Mouse (Mus musculus) intestine, postnatal 0 days (tissue): ENCODE measurements around the gene Ppp1r36. TPM values are rescaled to one million over a fixed set of nuclear protein-coding genes. Genes with fewer than 3 reads are reported as not detected.

Experiments used
- ATAC-seq: fragments of 200-750 bp; cut with Nextera tagmentation; 2 replicates; pipeline ENCODE4 v1.8.0; 2017; ENCODE audit warnings: mild to moderate bottlenecking, moderate TSS enrichment, moderate library complexity
- H3K27ac ChIP-seq: fragments of 300-500 bp; sonication (generic); 2 replicates; pipeline ENCODE4 v1.5.1; 2014; ENCODE audit warnings: mild to moderate bottlenecking, low read depth, low read length, moderate library complexity
- H3K27me3 ChIP-seq: fragments of 300-500 bp; sonication (generic); replicated peaks from 2 replicates; pipeline ENCODE4 v1.6.1; 2014; ENCODE audit warnings: low read length, mixed read lengths; ENCODE audit not compliant: control insufficient read depth, insufficient read depth
- H3K36me3 ChIP-seq: fragments of 300-500 bp; sonication (generic); 2 replicates; pipeline ENCODE4 v1.6.1; 2014; ENCODE audit warnings: mild to moderate bottlenecking, moderate library complexity; ENCODE audit not compliant: control insufficient read depth, insufficient read depth
- H3K4me1 ChIP-seq: fragments of 300-500 bp; sonication (generic); replicated peaks from 2 replicates; pipeline ENCODE4 v1.6.1; 2014; ENCODE audit warnings: antibody characterized with exemption, low read length, mixed read lengths; ENCODE audit not compliant: control insufficient read depth, insufficient read depth
- H3K4me2 ChIP-seq: fragments of 300-500 bp; sonication (generic); replicated peaks from 2 replicates; pipeline ENCODE4 v1.6.1; 2014; ENCODE audit warnings: low read depth, mild to moderate bottlenecking, moderate library complexity
- H3K4me3 ChIP-seq: fragments of 300-500 bp; sonication (generic); 2 replicates; pipeline ENCODE4 v1.5.1; 2014; ENCODE audit warnings: low read depth, low read length
- H3K9ac ChIP-seq: fragments of 300-500 bp; sonication (generic); 2 replicates; pipeline ENCODE4 v1.6.1; 2014; ENCODE audit warnings: mild to moderate bottlenecking, low read depth, low read length
- H3K9me3 ChIP-seq: fragments of 300-500 bp; sonication (generic); 2 replicates; pipeline ENCODE4 v1.6.1; 2016; ENCODE audit warnings: mixed run types; ENCODE audit not compliant: control insufficient read depth
- CTCF ChIP-seq: sonication (generic); IDR thresholded peaks from 2 replicates; pipeline ENCODE4 v1.5.1; 2016; ENCODE audit warnings: low read depth, mild to moderate bottlenecking, control low read depth, antibody characterized with exemption, moderate library complexity
- WGBS: fragments of 180-500 bp; shearing (Covaris S2); extraction: QIAGEN DNeasy Blood & Tissue Kit; methylation state at CpG from one replicate; pipeline ENCODE4 v1.1.7; 2014; 5-methylcytosine and 5-hydroxymethylcytosine counted together
- polyA plus RNA-seq: library from polyadenylated mRNA; unstranded; fragments of >200 nt; fragmentation: Nextera tagmentation; extraction: Ambion mirVana; gene quantifications from 2 replicates; pipeline ENCODE4 v1.2.1, GENCODE M21; 2015

Gene Ppp1r36
- 0.90 and 1.1 TPM in 2 replicates for polyA plus RNA-seq

GRCm38 (mm10) chr12:76417433-76417854 is at the start of gene Ppp1r36:
Gene Ppp1r36, plus strand, starts transcription at chr12:76417538.
- H3K9ac ChIP-seq, result 0 out of 2 replicates have a peak within 1 kb of the TSS, but pooled peaks have one; percentile 8
- no peak within 1 kb of the TSS for H3K27ac ChIP-seq
- ATAC-seq, result 0 out of 2 replicates have a peak, but pooled peaks have one; percentile 31
- H3K4me1 ChIP-seq, result no peaks in the 10 kb centered on the region
- TF ChIP-seq CTCF, result no peak
- no peaks in the 10 kb centered on the region for H3K27me3 ChIP-seq
- H3K4me3 ChIP-seq, result peak within 1 kb of the TSS; percentile 31
- H3K36me3 ChIP-seq, result no peaks in the 10 kb centered on the region
- 2% methylated on average over 37 of the region's 37 CpGs for WGBS
- H3K9me3 ChIP-seq, result no peaks in the 10 kb centered on the region
- H3K4me2 ChIP-seq, result peak within 1 kb of the TSS; percentile 68

- peak overlapping the region; percentile 96 for H3K9ac ChIP-seq
- ATAC-seq, result no peak
- no peak for TF ChIP-seq CTCF
- 21% methylated on average over 9 of the region's 9 CpGs for WGBS
- peaks cover 6% of the 10 kb centered on the region; the same call in 1 of the 2 replicates for H3K4me1 ChIP-seq
- no peaks in the 10 kb centered on the region for H3K9me3 ChIP-seq
- no peaks in the 10 kb centered on the region for H3K27me3 ChIP-seq
- H3K36me3 ChIP-seq, result no peaks in the 10 kb centered on the region
- H3K4me3 ChIP-seq, result peak overlapping the region; percentile 97
- H3K4me2 ChIP-seq, result peak overlapping the region; percentile 75
- H3K27ac ChIP-seq, result no peak overlapping the region
Observed at GRCm38 (mm10) chr12:76368201-76368789, 49.0 kb upstream of the Ppp1r36 start.

- peak; percentile 16 for ATAC-seq
- Histone ChIP-seq H3K36me3 (no peaks in the 10 kb centered on the region), H3K27me3 (no peaks in the 10 kb centered on the region), H3K27ac (peak overlapping the region; percentile 99), H3K9ac (peak overlapping the region; percentile 96), H3K4me3 (peak overlapping the region; percentile 97), H3K4me1 (peaks cover 6% of the 10 kb centered on the region; the same call in 1 of the 2 replicates), H3K9me3 (no peaks in the 10 kb centered on the region), H3K4me2 (peak overlapping the region; percentile 75)
- under 1% methylated on average over 26 of the region's 26 CpGs for WGBS
- no peak for TF ChIP-seq CTCF
Observed at GRCm38 (mm10) chr12:76368790-76369205, 48.5 kb upstream of the Ppp1r36 start.

GRCm38 (mm10) chr12:76369206-76369977 is 47.9 kb upstream of the Ppp1r36 start, which contains the start of gene Zbtb25:
Gene Zbtb25, minus strand, starts transcription at chr12:76369602.
- H3K27me3 ChIP-seq, result no peaks in the 10 kb centered on the region
- H3K4me2 ChIP-seq, result peak within 1 kb of the TSS; percentile 75

GRCm38 (mm10) chr12:76369978-76370830 is 47.1 kb upstream of the Ppp1r36 start, which contains the start of gene Zbtb1:
Gene Zbtb1, plus strand, starts transcription at chr12:76370266.
- H3K9ac ChIP-seq, result peak within 1 kb of the TSS; percentile 96
- peak; percentile 28; the same call in 1 of the 2 replicates for TF ChIP-seq CTCF
- peak within 1 kb of the TSS; percentile 97 for H3K4me3 ChIP-seq
- no peaks in the 10 kb centered on the region for H3K9me3 ChIP-seq
- no peaks in the 10 kb centered on the region for H3K36me3 ChIP-seq
- WGBS, result under 1% methylated on average over 71 of the region's 99 CpGs
- H3K4me2 ChIP-seq, result peak within 1 kb of the TSS; percentile 75
- H3K27ac ChIP-seq, result peak within 1 kb of the TSS; percentile 99
- H3K27me3 ChIP-seq, result no peaks in the 10 kb centered on the region
- ATAC-seq, result peak; percentile 42
- peaks cover 6% of the 10 kb centered on the region; the same call in 1 of the 2 replicates for H3K4me1 ChIP-seq

More at GRCm38 (mm10) chr12:76369206-76369977, 47.9 kb upstream of the Ppp1r36 start, which contains the start of gene Zbtb25:
- no peaks in the 10 kb centered on the region for H3K9me3 ChIP-seq
- H3K27ac ChIP-seq, result peak within 1 kb of the TSS; percentile 99
- H3K4me3 ChIP-seq, result peak within 1 kb of the TSS; percentile 97
- no peaks in the 10 kb centered on the region for H3K36me3 ChIP-seq
- no peak for TF ChIP-seq CTCF
- H3K9ac ChIP-seq, result peak within 1 kb of the TSS; percentile 96
- WGBS, result under 1% methylated on average over 82 of the region's 96 CpGs
- peaks cover 6% of the 10 kb centered on the region; the same call in 1 of the 2 replicates for H3K4me1 ChIP-seq
- ATAC-seq, result peak; percentile 85
